Mouse (Mus musculus) R1 (cell line): ENCODE data around the gene Elmod1.

Source experiments
- DNase-seq: peaks from one replicate; pipeline ENCODE4 v3.0.0-alpha.2; 2018; ENCODE audit warnings: low read depth, low spot score

Elmod1 gene

DNA sequence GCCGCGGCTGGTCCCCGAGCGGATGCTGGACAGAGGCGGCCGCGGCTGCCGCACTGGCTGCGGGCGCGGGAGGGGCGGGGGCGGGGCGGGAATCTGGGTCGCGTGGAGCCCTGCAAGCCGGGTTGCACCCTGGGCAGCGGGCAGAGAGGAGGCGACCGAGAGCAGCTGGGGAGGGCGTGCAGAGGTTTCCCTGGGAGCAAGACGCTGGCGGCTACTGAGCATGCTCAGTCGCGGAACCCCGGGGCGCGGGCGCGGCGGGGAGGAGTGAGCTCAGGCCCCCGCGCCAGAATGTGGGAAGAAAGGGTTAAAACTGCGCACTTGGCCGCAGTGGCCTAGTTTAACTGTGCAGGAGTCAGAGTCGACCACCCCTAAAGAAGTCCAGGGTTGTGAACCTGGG is at the start of gene Elmod1:
Elmod1 (minus strand) TSS at position 180 of the 397 bp plus-strand sequence.
- DNase-seq = peak; percentile 55

DNA sequence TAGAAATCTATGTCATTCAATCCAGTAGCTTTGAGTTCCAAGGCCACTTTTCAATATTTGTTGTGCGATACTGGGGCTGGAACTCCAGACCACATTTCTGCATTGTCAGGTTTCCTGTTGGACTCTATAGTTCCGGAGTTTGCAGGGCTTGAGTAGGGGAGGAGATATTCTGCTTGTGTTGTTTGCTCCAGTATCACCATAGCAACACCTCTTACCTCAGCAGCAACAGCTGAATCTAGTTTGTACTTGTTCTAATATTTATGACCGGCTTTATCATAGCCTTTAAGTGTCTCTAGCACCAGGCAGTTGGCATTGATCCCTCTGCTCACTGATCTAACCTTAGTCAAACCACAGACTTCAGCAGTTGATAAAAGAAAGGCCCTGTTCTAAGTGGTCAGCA is 47.7 kb upstream of the Elmod1 start:
- DNase-seq = no peak

DNA sequence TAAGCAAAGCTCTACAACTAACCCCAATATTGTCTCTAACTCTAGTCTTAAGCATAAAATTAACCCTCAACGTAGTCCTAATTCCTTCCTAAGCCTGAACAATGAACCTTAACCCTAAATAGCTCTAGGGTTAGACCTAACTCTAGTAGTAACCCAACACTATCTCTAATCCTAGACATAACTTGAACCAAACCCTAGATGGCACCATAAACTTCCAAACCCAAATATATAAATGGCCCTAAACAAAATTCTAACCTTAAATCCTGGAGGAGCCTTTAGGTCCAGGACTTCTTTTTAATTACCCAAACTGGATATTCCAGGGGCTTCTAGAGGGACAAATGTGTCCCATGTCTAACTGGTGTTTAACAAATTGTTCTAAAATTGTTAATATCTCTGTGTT is 19.4 kb upstream of the Elmod1 start:
- DNase-seq = no peak

DNA sequence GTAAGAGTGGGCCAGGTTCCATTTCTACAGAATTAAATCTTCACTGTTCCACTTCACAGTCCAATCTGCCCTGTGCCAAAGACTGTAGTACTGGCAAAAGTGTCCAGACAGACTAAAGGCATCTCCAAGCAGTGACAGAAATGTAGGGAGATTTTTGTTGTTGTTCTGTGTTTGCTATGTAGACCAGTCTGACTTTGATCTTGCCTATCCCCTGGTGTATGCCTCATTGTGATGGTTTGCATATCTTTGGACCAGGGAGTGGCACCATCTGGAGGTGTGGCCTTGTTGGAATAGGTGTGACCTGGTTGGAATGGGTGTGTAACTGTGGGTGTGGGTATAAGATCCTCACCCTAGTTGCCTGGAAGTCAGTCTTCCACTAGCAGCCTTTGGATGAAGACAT is 17.5 kb upstream of the Elmod1 start:
- peak; percentile 55 for DNase-seq

DNA sequence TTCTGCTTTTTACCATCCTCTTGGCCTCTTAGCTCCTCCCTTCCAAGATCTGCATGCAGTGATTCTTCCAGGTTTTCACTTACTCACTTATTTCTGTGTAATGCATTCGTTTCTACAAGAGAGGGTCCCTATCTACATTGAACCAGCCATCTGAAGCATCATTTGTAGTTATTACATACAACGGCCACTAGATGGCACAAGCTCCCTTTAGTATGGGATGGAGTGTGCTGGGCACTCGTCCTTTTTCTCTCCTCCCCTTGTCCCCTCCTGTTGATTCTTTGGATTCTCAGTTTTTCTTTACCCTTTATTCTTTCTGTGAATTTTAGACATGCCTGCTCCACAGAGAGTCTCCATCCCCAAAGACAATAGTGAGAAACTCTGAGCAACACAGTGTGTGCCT is 15.8 kb upstream of the Elmod1 start:
- peak; percentile 69 for DNase-seq

DNA sequence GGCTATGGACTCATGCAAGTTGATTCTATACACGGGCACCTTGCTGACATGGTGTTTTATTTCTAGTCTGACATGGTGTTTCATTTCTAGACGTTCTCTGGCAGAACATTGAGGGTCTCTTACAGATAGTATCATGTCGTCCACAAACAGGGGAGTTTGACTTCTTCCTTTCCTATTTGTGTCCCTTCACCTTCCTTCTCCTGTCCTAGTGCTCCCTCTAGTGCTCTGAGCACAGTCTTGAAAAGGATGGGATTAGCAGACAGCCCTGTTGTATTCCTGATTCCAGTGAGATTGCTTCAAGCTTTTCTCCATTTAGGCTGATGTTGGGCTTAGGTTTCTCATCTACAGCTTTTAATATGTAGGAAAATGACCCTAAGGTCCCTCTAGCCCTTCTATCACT is 11.9 kb upstream of the Elmod1 start:
- DNase-seq = peak; percentile 32

DNA sequence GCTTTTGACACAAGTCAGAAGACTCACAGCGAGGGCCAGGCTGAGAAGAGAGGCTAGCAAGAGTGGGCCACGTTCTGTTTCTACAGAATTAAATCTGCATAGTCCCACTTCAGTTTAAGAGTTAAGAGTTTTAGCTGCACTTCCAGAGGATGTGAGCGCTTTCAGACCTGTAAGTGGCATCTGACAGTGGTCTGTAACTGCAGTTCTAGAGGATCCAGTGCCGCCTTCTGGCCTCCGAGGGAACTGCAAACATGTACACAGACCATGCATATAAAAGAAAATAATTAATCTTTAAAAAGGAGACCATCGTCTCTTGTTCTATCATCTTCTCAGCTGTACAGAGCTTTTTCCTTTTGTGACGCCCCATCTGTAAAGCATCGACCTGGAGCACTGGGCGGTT is 9.8 kb upstream of the Elmod1 start:
- peak; percentile 65 for DNase-seq

DNA sequence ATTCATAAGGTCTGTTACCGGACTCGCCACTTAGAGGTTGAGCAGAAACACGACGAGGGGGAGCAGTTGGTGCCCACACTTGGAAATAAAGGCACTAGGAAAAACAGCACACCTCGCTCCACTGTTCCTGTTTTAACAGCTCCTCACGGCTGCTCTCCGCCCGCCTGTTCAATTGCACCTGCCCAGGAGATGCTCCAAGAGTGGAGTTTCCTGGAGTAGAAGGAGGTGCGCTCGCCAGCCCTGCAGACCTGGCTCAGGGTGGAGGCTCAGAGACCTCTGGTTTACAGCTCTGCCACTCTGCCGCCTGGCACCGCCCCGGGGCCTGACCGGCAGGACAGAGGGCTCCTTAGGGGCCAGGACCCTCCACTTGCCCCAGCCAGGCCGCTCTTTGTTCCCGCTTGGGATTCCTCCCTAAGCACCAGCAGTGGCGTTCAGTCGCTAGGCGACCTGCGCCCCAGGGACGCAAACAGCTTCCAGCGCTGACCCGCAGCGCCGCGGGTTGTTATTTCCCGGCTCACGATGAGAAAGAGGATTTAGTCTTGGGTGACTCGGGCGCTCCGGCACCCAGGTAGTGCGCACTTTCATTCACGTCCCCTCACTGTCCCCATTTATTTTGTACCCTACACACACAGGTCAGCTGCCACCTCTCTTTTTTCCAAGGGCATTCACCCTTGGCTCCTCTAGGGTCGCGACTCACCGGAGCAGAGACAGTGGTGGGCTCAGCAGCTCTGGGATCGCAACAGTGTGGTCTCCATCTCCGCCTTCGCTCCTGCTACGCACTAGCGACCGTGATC is 576 bp downstream of the Elmod1 start:
- peak; percentile 54 for DNase-seq

DNA sequence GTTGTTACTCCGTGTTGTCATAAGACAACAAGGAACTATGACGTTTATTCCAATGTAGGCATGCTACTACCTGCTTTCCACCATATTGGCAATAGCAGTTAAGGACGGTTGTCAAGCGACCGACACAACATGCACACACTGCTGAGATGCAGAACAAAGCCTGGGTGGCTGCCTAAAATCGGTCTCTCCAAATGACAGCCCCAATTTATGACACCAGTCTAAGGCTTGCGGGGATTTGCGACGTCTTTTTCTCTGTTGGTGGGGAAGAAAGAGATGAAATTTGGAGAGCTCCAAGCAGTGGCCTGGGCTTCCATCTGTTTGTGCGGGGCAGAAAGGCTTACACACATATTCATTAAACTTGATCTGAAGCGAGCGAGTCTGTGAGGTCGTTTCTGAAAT is 1.2 kb downstream of the Elmod1 start:
- DNase-seq = peak; percentile 6

DNA sequence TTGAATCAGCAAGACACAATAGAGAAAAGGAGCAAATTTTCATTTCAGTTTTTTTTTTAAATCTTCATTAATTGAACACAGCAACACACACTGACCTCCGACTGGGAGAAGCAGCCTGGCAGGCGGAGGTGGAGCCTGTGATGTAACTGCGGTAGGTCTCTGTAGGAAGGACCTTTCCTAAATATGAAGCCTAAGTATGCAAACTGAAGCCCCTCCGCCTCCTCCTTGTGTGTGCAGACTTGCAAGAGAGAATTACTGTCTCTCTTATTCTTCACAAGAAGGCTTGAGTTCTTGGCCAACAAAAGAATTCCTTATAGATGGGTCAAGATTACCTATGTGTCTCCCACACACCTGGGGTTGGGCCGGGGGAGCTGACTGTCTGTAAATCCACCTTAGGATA is 1.9 kb downstream of the Elmod1 start:
- no peak for DNase-seq

DNA sequence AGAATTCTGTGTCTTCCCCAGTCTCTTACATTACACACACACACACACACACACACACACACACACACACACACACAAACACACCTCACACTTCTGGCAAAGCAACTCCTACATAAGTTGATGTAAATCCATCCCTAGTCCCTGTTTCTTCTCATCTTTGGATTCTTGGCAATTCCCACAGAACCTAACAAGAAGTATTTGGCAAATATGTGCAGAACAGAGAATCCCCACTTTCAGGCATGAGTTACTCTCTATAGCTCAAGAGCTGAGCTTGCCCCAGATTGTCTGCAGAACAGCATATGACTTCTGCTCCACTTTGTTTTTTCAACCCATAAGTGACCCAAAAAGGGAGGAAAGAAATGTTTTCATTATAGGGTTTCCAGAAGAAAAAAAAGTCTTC is 2.7 kb downstream of the Elmod1 start:
- no peak for DNase-seq

DNA sequence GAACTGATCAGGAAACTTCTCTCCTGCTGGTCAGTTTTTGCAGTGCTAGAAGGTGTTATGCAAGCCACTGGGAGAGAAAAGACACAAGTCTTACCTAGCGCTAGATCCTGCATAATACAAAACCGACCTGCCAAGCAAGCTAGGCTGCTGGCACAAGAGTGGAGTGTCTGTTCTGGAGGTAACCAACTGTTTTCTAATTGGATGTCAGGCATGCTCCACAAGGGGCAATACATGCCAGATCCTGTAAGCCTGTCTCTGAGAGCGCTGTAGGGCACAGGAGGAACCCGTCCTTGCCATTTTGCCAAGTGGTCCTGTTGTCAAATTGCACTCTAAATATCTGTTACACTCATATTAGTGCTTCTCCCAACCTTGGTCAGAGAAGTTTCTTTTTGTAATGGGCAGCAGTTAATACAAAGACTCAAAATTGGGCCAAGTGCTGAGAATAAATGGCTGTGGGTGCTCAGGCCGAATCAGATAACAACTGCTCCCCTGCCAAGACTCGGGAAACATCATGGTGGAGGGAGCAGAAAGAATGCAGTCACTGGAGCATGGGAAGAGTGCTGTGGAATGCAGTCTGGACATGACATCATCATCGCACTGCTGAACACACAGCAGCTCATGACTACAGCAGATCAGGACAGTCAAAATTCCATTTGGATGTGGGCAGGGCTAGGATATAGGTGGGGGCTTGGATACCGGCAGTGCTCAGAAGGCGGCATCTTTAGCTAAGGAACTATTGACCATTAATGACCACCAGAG is 7.3 kb downstream of the Elmod1 start:
- DNase-seq = peak; percentile 20

DNA sequence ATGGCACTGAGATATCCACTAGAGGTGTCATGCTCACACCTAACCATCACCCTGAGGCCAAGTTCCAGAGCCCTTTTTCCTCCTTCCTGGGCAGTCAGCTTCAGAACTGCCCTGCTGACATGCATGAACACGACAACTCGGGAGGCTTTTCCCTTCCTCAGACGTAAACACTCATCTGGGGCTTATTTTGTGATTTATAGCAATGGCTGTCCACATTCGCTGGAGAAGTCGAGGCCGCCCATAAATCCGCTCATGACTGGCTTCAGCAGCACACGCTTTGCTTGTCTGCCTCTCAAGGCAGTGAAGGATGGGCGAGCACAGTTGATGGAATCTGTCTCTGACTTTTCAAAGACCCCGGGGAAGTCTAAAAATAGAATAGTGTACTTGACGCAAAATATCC is 18.1 kb downstream of the Elmod1 start:
- no peak for DNase-seq

DNA sequence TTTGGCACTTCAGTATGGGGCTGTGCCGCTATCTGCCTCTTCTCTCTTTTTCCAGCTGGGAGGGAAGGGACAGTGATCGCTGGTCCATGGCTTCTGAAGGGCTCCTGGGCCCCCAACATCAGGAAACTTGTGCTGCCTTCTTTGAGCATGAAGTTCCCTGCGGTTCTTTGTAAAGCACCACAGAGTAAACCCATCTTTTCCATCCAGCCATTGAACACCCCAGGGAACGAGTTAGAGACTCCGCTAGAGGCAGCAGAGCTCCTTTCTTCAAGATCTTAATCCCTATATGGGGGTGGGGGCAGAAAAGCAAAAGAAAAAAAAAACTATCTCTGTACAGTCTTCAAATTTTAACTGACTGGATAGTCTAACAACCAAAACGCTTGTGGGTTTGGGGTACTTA is 20.2 kb downstream of the Elmod1 start:
- DNase-seq = no peak

DNA sequence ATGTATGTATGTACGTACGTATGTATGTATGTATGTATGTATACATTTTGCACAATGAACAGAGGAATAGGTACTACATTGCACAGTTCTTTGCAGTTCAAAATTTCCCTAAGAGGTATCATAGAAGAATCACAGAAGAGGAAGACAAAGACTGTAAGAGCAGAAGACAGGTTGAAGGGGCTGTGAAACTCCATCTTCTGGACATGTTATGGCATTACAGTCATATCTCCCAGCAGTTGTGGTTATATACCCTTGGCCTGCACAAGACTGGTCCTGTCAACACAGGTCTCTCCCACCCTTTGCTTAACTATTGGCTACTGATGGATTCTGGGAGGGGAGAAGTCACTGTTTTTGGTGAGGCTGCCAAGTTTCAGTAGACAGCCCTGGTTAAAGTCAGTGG is 27.6 kb downstream of the Elmod1 start:
- peak; percentile 49 for DNase-seq

DNA sequence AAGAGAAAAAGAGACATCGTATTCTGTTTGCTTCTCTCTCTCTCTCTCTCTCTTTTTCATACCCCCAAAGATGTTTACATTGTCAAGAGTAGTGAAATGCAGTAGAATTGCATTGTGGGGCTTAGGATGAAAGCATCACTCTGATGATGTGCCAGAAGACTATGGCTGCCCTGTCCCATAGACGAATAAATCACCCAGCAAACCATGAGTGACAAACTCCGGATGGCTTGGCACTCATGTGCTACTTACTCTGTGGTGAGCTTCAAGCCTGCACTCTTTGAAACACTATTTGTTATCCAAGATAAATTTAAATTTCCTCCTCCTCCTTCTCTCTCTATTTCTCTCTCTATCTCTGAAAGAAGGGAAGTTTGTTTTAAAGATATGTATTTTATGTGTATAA is 36.5 kb downstream of the Elmod1 start:
- DNase-seq = no peak

DNA sequence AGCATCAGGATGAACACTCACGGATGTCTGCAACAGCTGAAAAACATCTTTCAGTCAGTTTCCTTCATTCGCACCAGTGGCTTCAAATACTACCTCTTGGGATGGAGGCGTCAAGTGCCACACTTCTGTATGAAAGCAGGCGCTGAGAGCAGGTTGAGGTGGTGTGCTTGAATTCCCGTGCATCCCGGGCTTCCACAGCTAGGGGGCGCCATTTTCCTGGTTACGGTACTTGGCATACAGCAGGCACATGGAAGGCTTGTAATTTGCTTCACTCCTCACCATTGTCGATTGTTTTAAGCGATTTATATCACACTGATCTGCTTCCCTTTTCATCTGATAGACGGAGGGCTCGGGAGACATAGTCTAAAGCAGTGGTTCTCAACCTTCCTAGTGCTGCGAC is 40.9 kb downstream of the Elmod1 start:
- peak; percentile 58 for DNase-seq

DNA sequence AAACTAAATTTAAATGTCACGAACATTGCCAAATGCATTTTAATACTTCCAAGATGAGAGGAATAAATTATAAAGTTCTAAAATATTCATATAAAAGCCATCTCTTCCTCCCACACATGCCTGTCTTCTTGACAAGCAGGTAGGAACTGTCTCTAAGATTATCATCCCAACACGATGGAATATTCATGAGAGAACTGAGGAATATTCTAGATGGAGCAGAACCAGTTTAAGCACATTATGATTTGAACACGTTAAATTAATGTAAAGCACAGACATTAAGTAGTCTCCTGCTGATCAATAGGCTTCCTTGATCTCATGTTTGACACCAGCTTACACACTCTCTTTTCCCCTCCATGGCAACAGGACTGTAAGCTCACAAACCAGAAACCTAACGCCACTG is 41.7 kb downstream of the Elmod1 start:
- DNase-seq = no peak

DNA sequence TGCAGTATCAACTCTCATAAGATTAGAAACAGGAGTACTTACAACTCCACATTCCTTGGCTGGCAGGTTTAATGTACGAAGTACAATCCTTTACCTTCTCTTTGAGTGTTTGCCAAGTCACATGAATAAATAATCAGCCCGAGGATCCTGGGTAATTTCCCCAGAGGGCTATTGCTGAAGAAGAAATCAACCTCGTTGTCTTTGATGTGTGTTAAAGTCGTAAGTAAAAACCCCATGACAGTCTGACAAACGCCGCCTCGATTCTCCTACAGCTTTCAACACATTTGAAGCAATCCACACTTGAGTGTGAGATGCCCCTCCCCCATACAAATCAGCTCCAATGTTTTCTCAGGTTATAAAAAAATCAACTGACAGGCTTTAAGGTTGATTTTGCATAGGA is 44.2 kb downstream of the Elmod1 start:
- DNase-seq = no peak

DNA sequence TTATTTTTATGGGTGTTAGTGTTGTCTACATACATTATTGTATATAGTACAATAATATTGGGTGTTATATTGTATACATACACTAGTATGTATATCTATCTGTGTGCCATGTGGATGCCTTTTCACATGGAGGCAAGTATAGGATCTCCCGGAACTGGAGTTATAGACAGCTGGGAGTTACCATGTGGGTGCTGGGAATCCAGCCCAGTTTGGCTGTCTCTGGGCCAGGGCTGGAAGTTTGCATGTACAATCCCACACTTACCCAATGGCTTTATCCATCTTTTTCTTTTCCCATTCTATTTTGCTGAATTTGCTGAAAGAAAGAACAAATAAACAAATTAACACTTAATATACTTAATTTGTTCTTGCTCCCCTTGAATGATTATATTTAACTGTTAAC is 54.0 kb downstream of the Elmod1 start:
- no peak for DNase-seq

DNA sequence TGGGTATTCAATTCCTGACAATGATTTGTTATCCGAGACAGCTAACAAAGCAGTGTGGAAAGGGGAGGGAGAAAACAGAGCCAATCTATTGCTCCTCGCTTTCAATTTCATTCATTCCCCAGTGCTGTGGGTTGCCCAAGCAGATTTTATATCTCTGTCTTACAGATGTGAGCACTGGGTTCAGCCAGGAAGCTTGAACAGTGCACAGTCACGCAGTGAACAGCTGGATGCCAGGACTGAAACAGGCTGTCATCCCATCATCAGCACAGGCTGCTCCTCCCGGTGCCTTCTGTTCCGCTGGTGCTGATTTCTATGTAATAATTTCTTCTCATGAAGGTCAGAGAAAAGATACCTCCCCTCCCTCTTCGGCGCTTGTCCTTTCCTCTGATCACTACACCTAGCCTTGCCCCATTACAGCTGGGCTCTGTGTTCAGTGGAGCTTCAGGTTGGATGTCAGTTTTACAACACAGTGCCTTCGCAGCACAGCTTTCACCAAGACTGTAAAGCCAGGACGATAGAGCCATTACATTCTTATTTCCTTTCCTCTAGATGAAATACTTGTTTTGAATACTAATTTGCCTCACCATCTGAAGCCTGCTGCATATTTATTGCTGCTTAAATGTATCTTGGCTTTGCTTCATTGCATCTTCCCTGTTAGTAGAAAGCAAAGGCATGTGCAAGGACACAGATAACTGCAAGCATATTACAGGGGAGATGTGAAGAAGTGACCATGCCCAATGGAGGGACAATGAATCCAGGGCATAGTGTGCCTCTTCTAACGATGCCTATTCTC is 59.0 kb downstream of the Elmod1 start:
- no peak for DNase-seq

DNA sequence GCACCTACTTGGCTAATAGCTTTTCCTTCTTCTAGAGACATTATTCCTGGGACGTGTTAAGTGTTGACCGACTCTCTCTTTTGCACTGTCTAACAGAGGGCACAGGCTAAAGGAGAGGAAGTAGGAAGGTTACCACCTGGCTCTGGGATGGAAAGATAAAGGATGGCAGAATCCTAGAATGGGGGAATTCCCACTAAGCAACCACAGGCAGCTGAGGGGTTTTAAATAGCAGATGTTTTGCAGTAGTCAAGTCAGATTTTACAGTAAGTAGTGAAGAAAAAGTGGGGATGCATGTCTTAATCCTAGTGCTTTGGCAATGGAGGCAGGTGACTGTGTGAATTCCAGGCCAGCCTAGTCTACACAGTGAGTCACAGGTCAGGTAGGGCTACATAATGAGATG is 64.3 kb downstream of the Elmod1 start:
- no peak for DNase-seq
